ENCODE assay signal across 17 mouse cellular contexts in genomic region chr15:7073269-7073668, GRCm38 (mm10). TPM values are rescaled to one million over a fixed set of nuclear protein-coding genes. Genes with fewer than 3 reads are reported as not detected.
DNase-seq lines count a peak whose midpoint lies in the region; ATAC-seq lines count a peak whose summit lies in the region.
"Had no signal": no experiment of that assay in that cellular context is flagged by ENCODE, and none has a peak within 500 bp of the region (broad histone marks: within the 10 kb centered on the region; RNA-seq: fewer than 3 reads in every experiment).

No protein-coding gene starts in this region.

- 69% methylated on average over 3 of the region's 3 CpGs for WGBS in kidney, embryonic 15.5 days
- 64% methylated on average over 3 of the region's 3 CpGs for whole genome bisulfite sequencing in forebrain, embryonic 10.5 days

- ATAC-seq in kidney, embryonic 15.5 days (replicated peaks; ENCODE audit: low FRiP score): no peak
- ATAC-seq: forebrain, embryonic 16.5 days; midbrain, embryonic 15.5 days had no signal

- peak; percentile 36 for DNase-seq in adrenal gland, adult 2 months
- no peak for DNase-seq in adrenal gland, postnatal 25 days
- DNase-seq in kidney, adult 9 months: peak; percentile 58
- DNase-seq in lung, postnatal 36 days: peak; percentile 41
- no peak for DNase-seq in lung, postnatal 14 days
- no peak for DNase-seq in forebrain, embryonic 10.5 days (ENCODE audit: extremely low spot score, low spot score)
- DNase-seq in left cerebral cortex, adult 9 months (ENCODE audit: low spot score in 2 of 2): no peak
- DNase-seq: cerebellum, postnatal 14 days; thymus, postnatal 4 days had no signal

- no peak overlapping the region for H3K27ac ChIP-seq in kidney, embryonic 15.5 days
- no peak overlapping the region for H3K27ac ChIP-seq in forebrain, embryonic 10.5 days
- H3K27ac ChIP-seq: embryonic facial prominence, embryonic 12.5 days; hindbrain, embryonic 10.5 days; kidney, postnatal 0 days; lung, embryonic 15.5 days; midbrain, embryonic 15.5 days had no signal

- no peak overlapping the region for H3K4me3 ChIP-seq in kidney, embryonic 15.5 days (replicated peaks)
- H3K4me3 ChIP-seq in forebrain, embryonic 10.5 days: no peak overlapping the region
- H3K4me3 ChIP-seq: embryonic facial prominence, embryonic 12.5 days; hindbrain, embryonic 10.5 days; lung, embryonic 15.5 days; midbrain, embryonic 15.5 days had no signal

- H3K9me3 ChIP-seq in kidney, embryonic 15.5 days (replicated peaks): no peaks in the 10 kb centered on the region
- H3K9me3 ChIP-seq in forebrain, embryonic 10.5 days: no peaks in the 10 kb centered on the region
- H3K9me3 ChIP-seq: embryonic facial prominence, embryonic 12.5 days; hindbrain, embryonic 10.5 days; lung, embryonic 15.5 days; midbrain, embryonic 15.5 days had no signal

- peaks cover 11% of the 10 kb centered on the region; the same call in 1 of the 2 replicates for H3K4me1 ChIP-seq in kidney, embryonic 15.5 days
- H3K4me1 ChIP-seq in forebrain, embryonic 10.5 days: peaks cover 26% of the 10 kb centered on the region
- H3K4me1 ChIP-seq: embryonic facial prominence, embryonic 12.5 days; midbrain, embryonic 15.5 days had no signal

- no peak overlapping the region for H3K9ac ChIP-seq in kidney, embryonic 15.5 days
- H3K9ac ChIP-seq: embryonic facial prominence, embryonic 12.5 days; lung, embryonic 15.5 days; midbrain, embryonic 15.5 days had no signal

- H3K4me2 ChIP-seq in kidney, embryonic 15.5 days: no peak overlapping the region
- H3K4me2 ChIP-seq: embryonic facial prominence, embryonic 12.5 days; lung, embryonic 15.5 days; midbrain, embryonic 15.5 days had no signal

- no peaks in the 10 kb centered on the region for H3K36me3 ChIP-seq in kidney, embryonic 15.5 days
- no peaks in the 10 kb centered on the region for H3K36me3 ChIP-seq in forebrain, embryonic 10.5 days (replicated peaks)
- H3K36me3 ChIP-seq: embryonic facial prominence, embryonic 12.5 days; hindbrain, embryonic 10.5 days; lung, embryonic 15.5 days; midbrain, embryonic 15.5 days had no signal

- no peaks in the 10 kb centered on the region for H3K27me3 ChIP-seq in kidney, embryonic 15.5 days
- no peaks in the 10 kb centered on the region for H3K27me3 ChIP-seq in forebrain, embryonic 10.5 days (ENCODE audit: poor library complexity, severe bottlenecking)
- H3K27me3 ChIP-seq: CH12.LX; embryonic facial prominence, embryonic 12.5 days; lung, embryonic 15.5 days; midbrain, embryonic 15.5 days had no signal

RNA-seq across cellular contexts. Expression of gene Lifr, which starts 17.1 kb away (rescaled TPM):
- 10 to 100 TPM; 31.3 to 52.2 TPM for total RNA-seq in adrenal gland, adult 2 months (2021)
- 18.5 and 28.6 TPM in 2 replicates for polyA plus RNA-seq in adrenal gland, adult 2 months (2012; rRNA removed)
- total RNA-seq in adrenal gland, postnatal 25 days (2021): 29.3 and 33.2 TPM in 2 replicates
- polyA plus RNA-seq in kidney, embryonic 15.5 days (2015; fragmentation: Nextera tagmentation; extraction: Ambion mirVana): 20.3 and 22.3 TPM in 2 replicates
- 5.6 and 7.4 TPM in 2 replicates for polyA plus RNA-seq in forebrain, embryonic 10.5 days (2016; fragmentation: Nextera tagmentation; extraction: Ambion mirVana)

Comparison
In these comparisons a context has a peak if more than half of its experiments do, and no peak if none do; other contexts are left out.
1. DNase-seq: peak in adrenal gland, adult 2 months (single experiment), kidney, adult 9 months (single experiment) and lung, postnatal 36 days (single experiment); none in adrenal gland, postnatal 25 days (single experiment), lung, postnatal 14 days (single experiment), forebrain, embryonic 10.5 days (single experiment) and left cerebral cortex, adult 9 months (0 of 2).